Mouse (Mus musculus) adrenal gland, postnatal 10 days (tissue): ENCODE data around the gene S100a5. TPM values are rescaled to one million over a fixed set of nuclear protein-coding genes. Genes with fewer than 3 reads are reported as not detected.

Source experiments
- DNase-seq: peaks from one replicate; pipeline ENCODE4 v3.0.0; 2021; ENCODE audit warnings: mixed read lengths
- long read RNA-seq, 2 experiments: library from polyadenylated mRNA; stranded (forward); transcript quantifications; one replicate each; pipeline ENCODE4 v2.0.0; 2021
- total RNA-seq, 2 experiments: library from RNA; stranded (reverse); gene quantifications; 2 replicates each; pipeline ENCODE4 v1.2.3; 2021

The S100a5 gene
- not detected for total RNA-seq
- long read RNA-seq, experiment 1 = 0 reads
- long read RNA-seq, experiment 2 = 0 reads

- DNase-seq = no peak
Observed at GRCm38 (mm10) chr3:90608223-90608622, at the start of gene S100a5. Gene S100a5 (plus strand): TSS chr3:90608523.

- no peak for DNase-seq
Observed at GRCm38 (mm10) chr3:90560008-90560628, 48.2 kb upstream of the S100a5 start, which contains the start of gene S100a3. Gene S100a3 (plus strand): TSS chr3:90560578.

DNA sequence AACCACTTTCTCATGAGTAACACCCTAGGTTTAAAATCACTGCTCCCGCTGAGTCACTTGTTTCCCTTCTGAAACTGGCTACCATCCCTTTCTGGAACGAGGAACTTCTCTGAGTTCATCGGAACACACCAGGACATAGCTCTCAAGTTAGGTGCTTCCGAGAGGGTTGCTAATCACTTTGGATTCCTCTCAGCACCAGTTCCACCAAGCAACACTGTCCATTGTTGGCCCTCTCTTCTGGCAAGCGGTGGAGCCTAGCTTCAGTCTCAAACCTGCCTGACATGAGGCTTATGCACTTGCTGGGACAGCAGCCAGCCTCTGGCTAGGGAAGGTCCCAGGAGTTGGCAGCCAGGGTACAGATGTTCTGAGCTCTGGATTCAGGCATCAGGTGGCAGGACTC is 33.6 kb upstream of the S100a5 start:
- peak; percentile 53 for DNase-seq

GRCm38 (mm10) chr3:90575320-90575719 is 33.0 kb upstream of the S100a5 start:
- DNase-seq = no peak

GRCm38 (mm10) chr3:90576351-90577001 is 31.8 kb upstream of the S100a5 start:
- DNase-seq = no peak

- DNase-seq = peak; percentile 40
Observed at GRCm38 (mm10) chr3:90579433-90579832, 28.9 kb upstream of the S100a5 start.

GRCm38 (mm10) chr3:90581141-90581540 is 27.2 kb upstream of the S100a5 start:
- DNase-seq = no peak

GRCm38 (mm10) chr3:90582156-90582555 is 26.2 kb upstream of the S100a5 start:
- DNase-seq = no peak

DNA sequence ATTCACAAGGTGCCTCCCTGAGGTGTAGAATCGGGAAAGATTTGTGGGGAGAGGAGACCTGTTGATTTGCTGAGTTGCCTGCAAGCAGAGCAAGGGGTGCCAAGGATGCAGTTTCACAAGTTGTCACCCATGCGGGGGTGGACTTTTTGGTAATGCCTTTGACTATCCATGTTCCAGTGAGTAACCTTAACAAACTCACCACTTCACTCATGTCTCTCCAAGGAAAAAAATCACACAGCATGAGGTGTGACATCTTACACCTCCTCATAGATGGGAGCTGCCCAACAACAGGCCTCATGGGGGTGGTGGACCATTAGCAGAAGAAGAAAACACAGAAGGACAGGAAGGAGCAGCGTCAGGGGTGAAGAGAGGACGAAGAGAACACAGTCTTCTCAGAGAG is 25.8 kb upstream of the S100a5 start:
- no peak for DNase-seq

GRCm38 (mm10) chr3:90583893-90584292 is 24.4 kb upstream of the S100a5 start:
- DNase-seq = peak; percentile 46

GRCm38 (mm10) chr3:90585595-90585994 is 22.7 kb upstream of the S100a5 start:
- DNase-seq = peak; percentile 75

DNA sequence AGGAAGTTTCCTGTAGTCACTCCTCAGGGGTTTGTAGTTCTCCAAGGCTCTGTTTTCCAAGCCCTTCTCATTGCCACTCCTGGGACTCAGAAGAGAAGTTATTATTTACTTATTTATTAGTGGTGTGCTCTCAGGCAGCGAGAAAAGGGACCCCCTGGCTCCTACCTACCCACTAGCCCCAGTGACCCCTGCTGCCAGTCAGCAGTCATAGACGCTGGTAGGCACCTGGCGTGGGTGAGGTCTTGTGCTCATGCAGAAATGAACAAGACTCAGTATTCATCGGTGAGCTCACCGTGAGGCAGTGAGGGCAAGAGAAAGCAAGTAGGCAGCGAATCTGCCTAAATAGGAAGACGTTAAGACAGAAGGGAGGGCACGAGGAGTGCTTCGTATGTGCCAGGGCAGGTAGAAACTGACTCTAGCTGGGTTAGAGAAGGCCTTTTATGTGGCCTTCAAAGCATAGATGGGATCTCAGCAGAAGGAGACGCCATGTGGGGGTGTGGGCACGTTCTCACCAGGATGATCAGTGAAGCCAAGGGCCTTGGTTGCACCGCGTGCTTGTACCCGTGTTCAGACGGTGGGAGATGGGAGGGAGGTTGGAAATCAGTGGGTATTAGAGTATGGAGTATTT is 22.2 kb upstream of the S100a5 start:
- DNase-seq = no peak

- DNase-seq = peak; percentile 82
Observed at GRCm38 (mm10) chr3:90586906-90587305, 21.4 kb upstream of the S100a5 start.

DNA sequence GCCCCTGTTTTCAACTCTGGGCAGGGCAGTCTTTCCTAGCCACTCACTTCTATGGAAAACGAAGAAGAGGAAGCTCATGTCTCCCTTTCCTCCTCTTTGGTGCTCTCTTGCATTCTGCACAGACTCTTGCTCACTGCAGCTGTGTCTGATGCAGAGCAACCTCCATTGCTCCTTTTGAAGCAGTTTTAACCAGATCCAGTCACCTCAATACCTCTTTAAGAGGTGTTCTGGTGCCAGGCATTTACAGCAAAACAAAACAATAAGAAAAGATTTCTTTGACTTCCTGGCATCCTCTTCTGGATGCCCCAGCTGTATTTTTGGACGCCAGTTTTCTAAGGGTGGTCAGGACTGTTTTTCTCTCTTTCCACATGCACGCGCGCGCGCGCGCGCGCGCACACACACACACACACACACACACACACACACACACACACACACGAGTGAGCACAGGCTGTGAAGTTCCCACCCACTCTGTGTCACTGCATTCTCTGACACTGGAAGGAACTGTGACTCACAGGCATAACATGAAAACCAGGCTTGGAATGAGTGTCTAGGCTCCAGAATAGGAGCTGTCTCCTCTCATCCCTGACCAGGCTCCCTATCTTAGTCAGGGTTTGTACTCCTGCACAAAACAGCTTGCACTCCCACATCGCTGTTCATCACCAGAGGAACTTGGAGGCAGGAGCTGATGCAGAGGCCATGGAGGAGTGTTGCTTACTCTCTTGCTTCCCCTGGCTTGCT is 20.8 kb upstream of the S100a5 start:
- peak; percentile 34 for DNase-seq

DNA sequence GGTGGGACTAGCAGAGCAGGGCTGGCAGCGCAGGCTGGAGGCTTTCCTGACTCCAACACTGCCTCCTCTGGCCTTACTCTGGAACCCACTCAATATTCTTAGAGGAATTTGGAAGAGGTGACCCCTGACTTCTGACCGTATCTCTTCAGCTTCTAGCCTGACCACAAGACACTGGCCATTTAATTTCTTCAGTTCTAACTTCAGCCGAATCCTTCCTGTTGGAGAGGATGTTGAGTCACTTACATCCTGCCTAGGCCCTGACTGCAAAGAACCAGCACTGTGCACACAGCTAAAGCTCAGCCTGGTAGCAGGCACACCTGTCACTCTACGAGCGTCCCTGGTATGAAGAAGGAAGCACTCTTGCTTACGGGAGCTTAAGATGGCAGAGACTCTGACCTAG is 18.9 kb upstream of the S100a5 start:
- no peak for DNase-seq

DNA sequence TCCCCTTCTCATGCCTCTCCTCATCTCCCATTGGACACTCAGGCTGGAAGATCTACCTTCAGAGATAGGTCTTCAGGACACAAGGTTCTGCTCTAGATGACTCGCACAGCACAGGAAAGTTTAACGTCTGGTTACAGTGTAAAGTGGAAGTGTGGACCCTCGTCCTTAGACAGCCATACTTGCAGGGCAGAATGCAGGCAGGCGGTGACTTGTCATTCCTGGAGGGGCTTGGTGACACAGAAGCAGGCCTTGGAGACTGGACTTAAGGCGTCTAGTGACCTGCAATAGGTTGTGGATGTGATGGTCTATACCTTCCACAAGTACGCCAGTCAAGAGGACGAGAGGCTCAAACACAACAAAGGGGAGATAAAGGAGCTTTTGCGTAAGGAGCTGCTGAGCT is 18.4 kb upstream of the S100a5 start, which contains the start of gene S100a2:
Gene S100a2 (plus strand): TSS at position 301 of the 400 bp plus-strand sequence.
- no peak for DNase-seq

DNA sequence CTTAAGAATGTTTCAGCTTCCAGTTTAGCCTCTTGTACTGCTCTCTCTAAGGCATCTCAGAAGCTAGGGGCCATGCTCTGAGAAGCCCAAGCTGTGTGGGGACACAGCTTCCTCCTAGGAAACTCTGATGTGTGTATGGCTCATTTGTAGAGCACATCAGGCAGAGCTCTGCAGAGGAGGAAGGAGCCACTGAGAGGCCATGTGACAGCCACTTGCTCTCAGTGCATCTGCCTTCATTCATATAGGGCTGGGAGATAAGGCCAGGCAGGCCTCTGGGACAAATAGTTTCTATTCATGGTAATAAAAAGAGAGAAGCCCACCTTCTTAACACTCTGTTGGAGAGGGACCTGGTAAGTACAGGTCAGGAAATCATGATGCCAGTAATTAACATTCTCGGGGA is 13.9 kb upstream of the S100a5 start:
- DNase-seq = no peak

- DNase-seq = no peak
Observed at GRCm38 (mm10) chr3:90595556-90595955, 12.8 kb upstream of the S100a5 start.

DNA sequence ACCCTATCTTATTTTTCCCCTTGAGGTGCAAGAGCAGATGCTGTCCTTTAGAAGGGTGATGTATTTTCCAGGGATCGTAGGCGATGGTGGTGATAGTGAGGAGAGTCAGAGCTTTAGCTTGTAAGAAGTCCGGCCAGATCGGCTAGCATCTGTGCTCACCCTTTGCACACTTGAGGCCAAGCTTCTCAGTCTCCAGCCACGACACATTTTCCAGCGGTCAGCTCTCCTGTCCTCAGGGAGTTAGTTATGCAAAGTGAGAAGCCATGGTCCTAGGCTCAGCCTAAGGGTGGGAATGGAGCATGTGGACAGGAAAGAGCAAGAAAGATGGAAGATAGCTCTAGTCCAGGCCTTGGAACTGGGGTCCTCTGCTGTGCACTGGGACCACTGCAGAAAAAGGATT is 11.5 kb upstream of the S100a5 start:
- peak; percentile 40 for DNase-seq

GRCm38 (mm10) chr3:90597736-90598135 is 10.6 kb upstream of the S100a5 start:
- no peak for DNase-seq

GRCm38 (mm10) chr3:90598212-90598611 is 10.1 kb upstream of the S100a5 start:
- no peak for DNase-seq

DNA sequence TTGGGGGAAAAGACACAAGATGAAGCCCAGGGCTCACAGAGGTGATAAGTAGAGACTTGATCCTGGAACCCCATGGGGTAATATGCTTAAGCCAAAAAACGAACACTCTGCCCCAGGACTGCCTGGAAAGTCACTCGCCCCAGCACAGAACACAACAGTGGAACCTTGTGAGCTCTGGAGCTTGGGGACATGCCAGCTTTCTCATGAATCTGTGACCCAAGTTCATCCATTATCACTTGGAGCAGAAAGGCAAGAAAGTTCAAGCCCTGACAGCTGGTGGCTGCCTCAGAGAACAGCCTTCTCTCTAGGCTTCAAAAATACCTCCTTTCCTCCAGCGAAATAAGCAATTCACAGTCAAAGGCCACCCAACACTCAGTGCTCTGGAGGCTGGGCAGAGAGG is 8.9 kb upstream of the S100a5 start:
- DNase-seq = no peak

DNA sequence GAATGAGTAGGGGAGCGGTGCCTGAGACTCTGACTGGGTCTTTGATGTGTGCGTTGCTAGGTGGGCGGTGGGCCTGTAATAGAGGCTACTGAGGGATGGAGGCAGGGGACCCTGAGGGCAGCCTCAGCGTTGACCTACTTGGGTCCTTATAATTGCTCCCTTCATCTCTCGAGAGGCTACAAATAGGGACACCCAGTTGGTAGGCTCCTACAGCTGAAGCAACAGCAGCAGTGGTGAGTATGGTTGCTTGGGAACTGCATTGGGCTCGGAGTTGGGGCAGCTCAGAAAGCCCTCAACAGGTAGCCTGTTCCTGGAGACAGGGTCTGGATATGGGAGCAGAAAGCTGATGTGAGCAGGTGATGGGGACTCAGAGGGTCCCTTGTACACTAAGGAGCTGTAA is 8.3 kb upstream of the S100a5 start:
- DNase-seq = no peak
